Mouse (Mus musculus): ENCODE results near the gene Gm20532. TPM values are rescaled to one million over a fixed set of nuclear protein-coding genes. Genes with fewer than 3 reads are reported as not detected.
A peak's percentile ranks its signal among the peaks of the same experiment; 100 is the strongest.

Gene Gm20532
- polyA plus RNA-seq, 2 experiments: not detected

DNA sequence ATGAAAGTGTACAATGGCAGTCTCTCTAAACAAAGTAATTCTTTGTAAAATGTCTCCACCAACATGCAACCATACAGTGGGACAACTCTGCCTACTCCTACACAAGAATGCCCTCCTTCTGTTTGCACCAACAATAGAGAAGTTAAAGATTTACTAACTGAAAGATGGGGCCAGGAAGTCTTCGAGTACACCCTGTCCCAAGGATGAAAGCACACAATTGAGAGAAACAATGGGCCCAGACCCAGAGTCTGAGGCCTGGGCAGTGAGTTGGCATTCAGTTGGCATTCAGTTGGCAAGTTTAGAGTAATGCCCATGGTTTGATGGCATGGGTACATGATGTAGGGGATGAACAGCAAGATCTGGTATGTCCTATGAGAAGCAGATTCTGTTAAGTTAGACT is 68.2 kb downstream of the Gm20532 start:
- H3K27me3 ChIP-seq (ENCODE audit: control insufficient read depth, insufficient read depth, low read length): no peaks in the 10 kb centered on the region
- TF ChIP-seq EP300 (IDR thresholded peaks at IDR 0.05; ENCODE audit: low read depth) (no peak), CTCF (IDR thresholded peaks at IDR 0.05; ENCODE audit: low read depth) (no peak)
- H3K9me3 ChIP-seq (ENCODE audit: control insufficient read depth, low read length): no peaks in the 10 kb centered on the region
- H3K4me2 ChIP-seq (ENCODE audit: low read depth): no peak overlapping the region
- H3K4me3 ChIP-seq (ENCODE audit: insufficient read depth in 1 of 2, low read depth in 2 of 2, low read length in 2 of 2): no peak overlapping the region
- H3K9ac ChIP-seq (replicated peaks): no peak overlapping the region
- H3K27ac ChIP-seq: no peak overlapping the region
- 40% methylated on average over 1 of the region's 1 CpGs for WGBS (ENCODE audit: insufficient replicate concordance)
- no peak for ATAC-seq (ENCODE audit: insufficient read depth)
- no peaks in the 10 kb centered on the region for H3K4me1 ChIP-seq (replicated peaks; ENCODE audit: control insufficient read depth in 2 of 2, insufficient read depth in 2 of 2, low read length in 1 of 2)
- no peaks in the 10 kb centered on the region for H3K36me3 ChIP-seq (replicated peaks; ENCODE audit: control insufficient read depth, insufficient read depth, low read depth)
- DNase-seq (ENCODE audit: low read depth in 3 of 3, low spot score in 3 of 3): no peak

DNA sequence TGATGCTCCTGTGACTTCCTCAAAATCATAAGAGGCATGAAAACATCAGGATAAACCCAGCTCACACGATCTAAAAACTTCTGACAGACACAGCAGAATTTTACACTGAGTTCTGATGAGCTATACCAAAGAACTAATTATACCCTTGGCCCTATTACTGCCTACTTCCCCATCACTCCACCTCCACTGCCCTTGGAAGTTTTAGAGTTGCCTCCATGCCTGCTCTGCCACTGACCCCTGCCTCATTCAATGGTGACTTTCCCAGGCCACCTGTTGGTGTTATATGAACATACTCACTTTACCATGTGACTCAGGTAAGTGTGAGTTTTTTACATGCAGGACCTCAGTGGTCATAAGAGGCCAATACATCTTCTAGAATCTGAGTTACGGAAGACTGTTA is 71.0 kb downstream of the Gm20532 start:
- H3K4me1 ChIP-seq (replicated peaks; ENCODE audit: control insufficient read depth in 2 of 2, insufficient read depth in 2 of 2, low read length in 1 of 2): no peaks in the 10 kb centered on the region
- no peaks in the 10 kb centered on the region; the same call in 1 of the 2 replicates for H3K27me3 ChIP-seq (ENCODE audit: control insufficient read depth, insufficient read depth, low read length)
- no peak overlapping the region for H3K27ac ChIP-seq
- H3K4me3 ChIP-seq (ENCODE audit: insufficient read depth in 1 of 2, low read depth in 2 of 2, low read length in 2 of 2): no peak overlapping the region
- no peak for DNase-seq (ENCODE audit: low read depth in 3 of 3, low spot score in 3 of 3)
- no peaks in the 10 kb centered on the region for H3K36me3 ChIP-seq (replicated peaks; ENCODE audit: control insufficient read depth, insufficient read depth, low read depth)
- WGBS (ENCODE audit: insufficient replicate concordance): 58% methylated on average over 2 of the region's 2 CpGs
- TF ChIP-seq CTCF (IDR thresholded peaks at IDR 0.05; ENCODE audit: low read depth) (no peak), EP300 (IDR thresholded peaks at IDR 0.05; ENCODE audit: low read depth) (no peak)
- no peak overlapping the region for H3K4me2 ChIP-seq (ENCODE audit: low read depth)
- H3K9me3 ChIP-seq (ENCODE audit: control insufficient read depth, low read length): no peaks in the 10 kb centered on the region
- no peak overlapping the region for H3K9ac ChIP-seq (replicated peaks)
- ATAC-seq (ENCODE audit: insufficient read depth): no peak

DNA sequence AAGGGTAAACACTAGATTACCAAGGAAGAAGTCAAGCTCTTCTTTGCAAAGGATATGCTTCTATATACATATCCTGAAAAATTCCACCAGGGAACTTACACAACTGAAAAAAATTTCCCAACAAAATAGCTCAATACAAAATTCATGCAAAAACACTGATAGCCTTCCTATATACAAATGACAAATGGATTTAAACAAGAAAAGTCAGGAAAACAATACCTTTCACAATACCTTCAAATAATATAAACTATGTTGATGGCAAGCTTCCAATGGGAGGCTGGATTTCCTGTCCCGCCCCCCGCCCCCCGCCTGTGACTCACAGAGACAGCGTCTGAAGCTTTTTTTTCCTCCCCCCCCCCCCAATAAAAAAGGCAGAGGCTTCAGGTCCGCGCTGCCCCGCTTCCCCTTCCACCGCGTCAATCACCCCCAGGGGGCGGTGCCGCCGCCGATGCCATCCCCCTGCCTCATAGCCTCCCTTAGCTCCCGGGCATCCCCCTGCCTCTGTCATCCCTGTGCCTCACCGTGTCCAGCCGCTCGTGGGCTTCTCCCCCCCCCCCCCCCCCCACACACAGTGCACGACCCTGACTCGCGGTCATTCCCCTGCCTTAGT is 74.8 kb downstream of the Gm20532 start:
- H3K27me3 ChIP-seq (ENCODE audit: control insufficient read depth, insufficient read depth, low read length): no peaks in the 10 kb centered on the region; the same call in 1 of the 2 replicates
- WGBS (ENCODE audit: insufficient replicate concordance): 2% methylated on average over 20 of the region's 20 CpGs
- peak overlapping the region; percentile 34 for H3K4me2 ChIP-seq (ENCODE audit: low read depth)
- DNase-seq (ENCODE audit: low read depth in 3 of 3, low spot score in 3 of 3) (no peak), ATAC-seq (ENCODE audit: insufficient read depth) (no peak)
- H3K4me1 ChIP-seq (replicated peaks; ENCODE audit: control insufficient read depth in 2 of 2, insufficient read depth in 2 of 2, low read length in 1 of 2): no peaks in the 10 kb centered on the region
- no peaks in the 10 kb centered on the region for H3K9me3 ChIP-seq (ENCODE audit: control insufficient read depth, low read length)
- no peak overlapping the region for H3K27ac ChIP-seq
- H3K9ac ChIP-seq (replicated peaks): no peak overlapping the region
- no peak overlapping the region for H3K4me3 ChIP-seq (ENCODE audit: insufficient read depth in 1 of 2, low read depth in 2 of 2, low read length in 2 of 2)
- TF ChIP-seq CTCF (IDR thresholded peaks at IDR 0.05; ENCODE audit: low read depth): 0 out of 2 replicates have a peak, but pooled peaks have one; percentile 9
- TF ChIP-seq EP300 (IDR thresholded peaks at IDR 0.05; ENCODE audit: low read depth): no peak
- no peaks in the 10 kb centered on the region for H3K36me3 ChIP-seq (replicated peaks; ENCODE audit: control insufficient read depth, insufficient read depth, low read depth)

DNA sequence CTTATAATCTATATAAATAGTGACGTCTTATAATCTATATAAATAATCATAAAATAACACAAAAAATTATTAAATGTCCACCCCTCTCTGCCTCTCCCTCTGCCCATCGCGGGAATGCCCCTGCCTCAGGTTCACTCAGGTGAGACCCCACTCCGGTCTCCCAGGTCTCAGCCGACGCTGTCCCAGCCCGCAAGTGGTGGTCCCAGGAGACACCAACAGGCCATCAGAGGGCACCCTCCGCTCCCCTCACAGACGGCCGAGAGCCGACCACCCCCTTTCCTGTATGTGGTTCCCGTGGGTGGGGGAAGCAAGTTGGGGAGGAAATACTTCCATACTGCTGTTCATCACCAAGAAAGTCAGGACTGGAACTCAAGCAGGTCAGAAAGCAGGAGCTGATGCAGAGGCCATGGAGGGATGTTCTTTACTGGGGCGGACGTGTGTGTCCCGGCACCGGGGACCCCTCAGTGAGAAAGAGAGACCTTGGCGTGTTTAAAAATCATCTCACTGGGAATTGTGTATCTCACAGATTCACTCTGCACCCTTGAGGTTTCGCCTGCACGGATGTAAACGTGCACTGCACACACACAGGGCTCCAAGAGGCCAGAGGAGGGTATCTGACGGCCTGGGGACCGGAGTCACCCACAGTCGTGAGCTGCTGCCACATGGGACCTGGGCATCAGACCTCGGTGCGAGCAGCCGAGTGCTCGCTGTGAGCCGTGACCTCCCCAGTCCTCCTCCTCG is 75.5 kb downstream of the Gm20532 start:
- H3K9me3 ChIP-seq (ENCODE audit: control insufficient read depth, low read length): no peaks in the 10 kb centered on the region
- no peak overlapping the region for H3K9ac ChIP-seq (replicated peaks)
- H3K4me2 ChIP-seq (ENCODE audit: low read depth): peak overlapping the region; percentile 34
- no peak overlapping the region for H3K4me3 ChIP-seq (ENCODE audit: insufficient read depth in 1 of 2, low read depth in 2 of 2, low read length in 2 of 2)
- no peaks in the 10 kb centered on the region; the same call in 1 of the 2 replicates for H3K27me3 ChIP-seq (ENCODE audit: control insufficient read depth, insufficient read depth, low read length)
- DNase-seq (ENCODE audit: low read depth in 3 of 3, low spot score in 3 of 3): no peak
- H3K36me3 ChIP-seq (replicated peaks; ENCODE audit: control insufficient read depth, insufficient read depth, low read depth): no peaks in the 10 kb centered on the region
- no peak for TF ChIP-seq CTCF (IDR thresholded peaks at IDR 0.05; ENCODE audit: low read depth)
- TF ChIP-seq EP300 (IDR thresholded peaks at IDR 0.05; ENCODE audit: low read depth): no peak
- no peak overlapping the region for H3K27ac ChIP-seq
- WGBS (ENCODE audit: insufficient replicate concordance): 39% methylated on average over 29 of the region's 29 CpGs
- ATAC-seq (ENCODE audit: insufficient read depth): no peak
- H3K4me1 ChIP-seq (replicated peaks; ENCODE audit: control insufficient read depth in 2 of 2, insufficient read depth in 2 of 2, low read length in 1 of 2): no peaks in the 10 kb centered on the region

DNA sequence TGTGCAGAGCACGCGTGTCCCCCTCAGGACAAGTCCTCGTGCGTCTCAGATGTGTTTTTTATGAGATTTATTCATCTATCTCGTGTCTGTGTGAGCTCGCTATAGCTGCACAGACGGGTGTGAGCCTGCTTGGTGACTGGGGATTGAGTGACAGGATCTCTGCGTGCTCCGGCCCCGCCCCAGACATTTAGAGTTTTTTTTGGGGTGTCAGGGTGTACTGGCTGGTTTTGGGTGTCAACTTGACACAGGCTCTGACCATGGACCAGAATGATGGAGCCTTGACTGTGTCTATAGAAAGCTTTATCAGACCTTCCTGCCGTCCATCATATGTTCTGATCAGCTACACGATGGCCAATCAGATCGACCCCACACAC is 76.1 kb downstream of the Gm20532 start:
- TF ChIP-seq CTCF (IDR thresholded peaks at IDR 0.05; ENCODE audit: low read depth): no peak
- TF ChIP-seq EP300 (IDR thresholded peaks at IDR 0.05; ENCODE audit: low read depth): no peak
- DNase-seq (ENCODE audit: low read depth in 3 of 3, low spot score in 3 of 3) (no peak), ATAC-seq (ENCODE audit: insufficient read depth) (no peak)
- Histone ChIP-seq H3K9me3 (ENCODE audit: control insufficient read depth, low read length) (no peaks in the 10 kb centered on the region), H3K4me3 (ENCODE audit: insufficient read depth in 1 of 2, low read depth in 2 of 2, low read length in 2 of 2) (no peak overlapping the region), H3K27me3 (ENCODE audit: control insufficient read depth, insufficient read depth, low read length) (no peaks in the 10 kb centered on the region; the same call in 1 of the 2 replicates), H3K36me3 (replicated peaks; ENCODE audit: control insufficient read depth, insufficient read depth, low read depth) (no peaks in the 10 kb centered on the region), H3K9ac (replicated peaks) (no peak overlapping the region), H3K4me2 (ENCODE audit: low read depth) (no peak overlapping the region), H3K4me1 (replicated peaks; ENCODE audit: control insufficient read depth in 2 of 2, insufficient read depth in 2 of 2, low read length in 1 of 2) (no peaks in the 10 kb centered on the region), H3K27ac (no peak overlapping the region)
- 61% methylated on average over 13 of the region's 13 CpGs for WGBS (ENCODE audit: insufficient replicate concordance)
